Mouse (Mus musculus) C2C12 (cell line): Measurements from ENCODE around the gene Gm29094. TPM values are rescaled to one million over a fixed set of nuclear protein-coding genes. Genes with fewer than 3 reads are reported as not detected.
"Not testable (repeated sequence)": the region's sequence is repeated elsewhere in the genome, so short reads cannot be mapped to it uniquely, and the experiment has no call there.

Source experiments
- H3K27me3 ChIP-seq: one replicate; pipeline ENCODE4 v1.6.1; 2011; ENCODE audit not compliant: control insufficient read depth, insufficient read depth, insufficient read length
- H3K36me3 ChIP-seq: one replicate; pipeline ENCODE4 v1.6.1; 2011; ENCODE audit not compliant: control insufficient read depth, insufficient read depth
- H3K4me3 ChIP-seq: one replicate; pipeline ENCODE4 v1.5.1; 2011; ENCODE audit warnings: mild to moderate bottlenecking, control low read depth; ENCODE audit not compliant: poor library complexity, insufficient read depth, severe bottlenecking
- H3K79me2 ChIP-seq: one replicate; pipeline ENCODE4 v1.6.1; 2011; ENCODE audit not compliant: control insufficient read depth, insufficient read depth
- H3K79me3 ChIP-seq: one replicate; pipeline ENCODE4 v1.6.1; 2011; ENCODE audit warnings: low read depth, control low read depth
- H3ac ChIP-seq: one replicate; pipeline ENCODE3; 2011; ENCODE audit warnings: low read depth; ENCODE audit not compliant: control insufficient read depth, insufficient read length
- CEBPB ChIP-seq: IDR thresholded peaks from one replicate; pipeline ENCODE4 v1.6.1; 2011; ENCODE audit warnings: low read depth, mild to moderate bottlenecking, control low read depth, moderate library complexity
- CTCF ChIP-seq: IDR thresholded peaks from one replicate; pipeline ENCODE4 v1.5.1; 2011; ENCODE audit not compliant: control insufficient read depth, insufficient read depth, insufficient read length
- FOSL1 ChIP-seq: IDR thresholded peaks from one replicate; pipeline ENCODE4 v1.8.0; 2011; ENCODE audit warnings: mild to moderate bottlenecking, low read length; ENCODE audit not compliant: poor library complexity, insufficient read depth, severe bottlenecking
- MAX ChIP-seq: IDR thresholded peaks from one replicate; pipeline ENCODE4 v1.6.1; 2011; ENCODE audit warnings: mild to moderate bottlenecking, control low read depth
- MYOD1 ChIP-seq: IDR thresholded peaks from one replicate; pipeline ENCODE4 v1.6.1; 2011; ENCODE audit warnings: low read depth; ENCODE audit not compliant: control insufficient read depth, insufficient read length
- MYOG ChIP-seq: IDR thresholded peaks from one replicate; pipeline ENCODE4 v1.6.1; 2011; ENCODE audit not compliant: control insufficient read depth, insufficient read length; ENCODE audit errors: extremely low read depth
- USF1 ChIP-seq: IDR thresholded peaks from one replicate; pipeline ENCODE4 v1.6.1; 2011; ENCODE audit warnings: low read depth, mild to moderate bottlenecking, control low read depth, moderate library complexity
- polyA plus RNA-seq: library from polyadenylated mRNA; unstranded; fragments of >200 nt; fragmentation: generic; extraction: Trizol; gene quantifications from one replicate; pipeline ENCODE4 v1.2.1, GENCODE M21; 2012; ENCODE audit warnings: missing spikeins

Gene Gm29094
- polyA plus RNA-seq, 1 experiment, result not detected

DNA sequence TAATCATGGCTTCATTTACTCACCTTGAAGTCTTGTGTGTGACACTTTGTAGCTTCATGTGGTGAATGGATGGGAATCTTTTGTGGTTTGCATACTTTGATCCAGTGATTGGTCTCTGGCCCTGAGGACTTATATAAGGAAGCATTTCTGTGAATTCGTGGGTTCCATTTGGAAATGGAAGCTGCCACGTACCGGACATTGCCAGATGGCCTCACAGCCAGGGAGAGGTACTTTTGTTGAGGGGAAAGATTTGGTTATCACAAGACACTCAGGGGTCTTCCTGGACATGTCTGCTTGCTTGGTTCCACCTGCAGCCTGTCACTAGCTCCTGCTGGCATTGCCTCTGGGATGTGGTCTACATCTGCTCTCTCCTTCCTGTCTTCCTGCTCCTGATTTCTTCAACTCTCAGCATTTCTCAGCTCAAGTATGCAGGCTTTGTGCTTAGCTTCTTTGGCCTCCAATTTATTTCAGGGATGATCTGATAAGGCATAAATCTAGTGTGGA lies 41.4 kb downstream of the Gm29094 start:
- not testable (repeated sequence) for H3K79me3 ChIP-seq, H3ac ChIP-seq, H3K27me3 ChIP-seq, H3K4me3 ChIP-seq, H3K36me3 ChIP-seq, H3K79me2 ChIP-seq

DNA sequence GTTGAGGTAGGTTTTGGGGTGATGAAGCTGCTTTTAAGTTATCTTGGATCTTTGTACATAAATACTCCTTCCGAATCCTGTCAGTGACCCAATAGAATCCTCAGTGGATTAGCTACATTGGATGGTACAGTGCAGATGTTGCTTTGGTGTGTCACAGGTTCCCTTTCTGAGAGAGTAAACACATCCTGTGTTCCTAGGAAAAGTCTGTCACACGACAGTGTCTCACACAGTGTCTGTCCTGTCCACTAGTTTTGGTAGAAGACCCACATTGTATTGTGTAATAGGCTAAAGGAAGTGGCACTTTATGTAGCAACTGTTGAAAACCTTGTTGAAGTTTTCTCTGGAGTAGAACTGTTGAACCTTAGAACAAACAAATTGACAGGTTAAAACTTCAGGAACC lies 54.2 kb downstream of the Gm29094 start:
- H3K36me3 ChIP-seq, result no peaks in the 10 kb centered on the region
- no peak overlapping the region for H3ac ChIP-seq
- H3K27me3 ChIP-seq, result no peaks in the 10 kb centered on the region
- TF ChIP-seq MYOG (no peak), USF1 (no peak), MAX (no peak)
- H3K79me3 ChIP-seq, result no peaks in the 10 kb centered on the region
- H3K79me2 ChIP-seq, result no peaks in the 10 kb centered on the region
- no peak overlapping the region for H3K4me3 ChIP-seq

DNA sequence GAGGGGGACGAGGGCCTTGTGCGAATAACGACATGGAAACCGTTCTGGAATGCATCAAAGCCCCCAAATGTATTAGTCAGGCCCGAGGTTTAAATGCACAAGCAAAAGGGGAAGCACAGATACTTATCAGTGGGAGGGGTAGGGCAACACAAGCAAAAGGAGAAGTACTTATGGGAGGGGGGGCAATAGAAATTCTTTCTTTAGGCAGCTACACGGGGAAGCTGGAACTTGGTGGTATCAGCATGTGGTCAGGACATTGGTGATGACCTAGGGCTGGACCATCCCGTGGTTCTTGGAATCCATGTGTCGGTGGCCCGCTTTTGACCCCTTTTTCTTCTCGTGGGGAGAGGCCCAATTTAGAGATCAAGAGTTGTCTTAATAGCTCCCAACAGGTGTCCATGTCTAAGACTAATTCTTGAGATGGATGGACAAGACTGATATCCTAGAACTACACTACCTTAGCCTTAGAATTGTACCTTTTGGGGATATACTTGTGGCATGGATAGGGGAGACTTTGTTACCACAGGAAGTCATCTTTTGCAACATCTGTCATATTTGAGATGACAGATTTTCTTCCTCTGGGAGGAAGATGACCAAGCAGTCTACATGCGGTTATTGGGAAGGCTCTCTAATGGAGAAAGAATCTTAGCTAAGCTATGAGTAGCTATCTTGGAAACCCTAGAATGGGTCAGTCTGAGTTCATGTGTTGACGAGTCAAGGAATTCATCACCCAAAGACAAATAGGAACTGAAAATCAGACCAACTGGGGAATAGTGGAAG lies 57.6 kb downstream of the Gm29094 start:
- Histone ChIP-seq H3K27me3 (no peaks in the 10 kb centered on the region), H3K79me2 (no peaks in the 10 kb centered on the region), H3ac (no peak overlapping the region), H3K79me3 (no peaks in the 10 kb centered on the region), H3K4me3 (no peak overlapping the region), H3K36me3 (no peaks in the 10 kb centered on the region)
- no peak for TF ChIP-seq FOSL1
- no peak for TF ChIP-seq MYOD1
- peak; percentile 32 for TF ChIP-seq CEBPB

DNA sequence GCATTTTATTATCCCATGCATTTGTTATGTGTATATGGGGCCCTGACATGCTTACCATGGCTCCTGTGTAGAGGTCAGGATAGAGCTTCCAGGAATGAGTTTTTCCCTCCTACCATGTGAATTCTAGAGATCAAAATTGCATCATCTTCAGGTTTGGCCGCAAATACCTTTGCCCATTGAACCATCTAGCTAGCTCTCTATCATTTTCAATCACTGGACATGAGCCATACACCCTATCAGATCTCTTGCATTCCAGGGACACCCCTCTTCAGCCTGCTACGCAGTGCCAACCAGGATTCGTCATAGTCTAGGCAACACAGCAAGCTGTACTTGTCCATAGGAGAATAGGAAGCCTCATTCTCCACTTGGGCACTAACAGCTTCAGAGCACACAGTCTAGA lies 64.8 kb downstream of the Gm29094 start:
- Histone ChIP-seq H3K36me3 (no peaks in the 10 kb centered on the region), H3K4me3 (no peak overlapping the region), H3K79me2 (no peaks in the 10 kb centered on the region), H3K79me3 (no peaks in the 10 kb centered on the region), H3K27me3 (no peaks in the 10 kb centered on the region), H3ac (no peak overlapping the region)
- TF ChIP-seq MAX, result no peak
- TF ChIP-seq MYOG, result no peak
- no peak for TF ChIP-seq USF1
- no peak for TF ChIP-seq MYOD1
- TF ChIP-seq FOSL1, result no peak
- TF ChIP-seq CEBPB, result no peak
- TF ChIP-seq CTCF, result no peak

DNA sequence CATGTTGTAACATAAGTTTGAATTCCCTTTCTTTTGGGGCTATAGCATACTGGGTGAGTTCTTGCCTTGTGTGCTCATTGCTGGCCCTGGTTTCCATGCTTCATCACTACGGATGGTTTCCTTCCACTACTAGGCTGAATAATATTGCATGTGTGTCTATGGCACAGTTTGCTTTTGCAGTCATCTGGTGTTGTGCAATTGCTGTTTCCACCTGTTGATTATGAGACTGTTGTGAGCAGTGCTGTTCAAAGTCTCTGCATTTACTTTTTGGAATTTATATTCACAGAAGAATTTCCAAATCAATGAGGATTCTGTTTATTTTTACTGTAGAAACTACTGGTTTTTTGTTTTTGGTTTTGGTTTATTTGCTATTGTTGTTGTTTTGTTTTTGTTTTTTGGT lies 65.4 kb downstream of the Gm29094 start:
- Histone ChIP-seq H3K79me2 (no peaks in the 10 kb centered on the region), H3K27me3 (no peaks in the 10 kb centered on the region), H3ac (no peak overlapping the region), H3K4me3 (no peak overlapping the region), H3K79me3 (no peaks in the 10 kb centered on the region), H3K36me3 (no peaks in the 10 kb centered on the region)
- TF ChIP-seq FOSL1, result no peak
- no peak for TF ChIP-seq MAX
- no peak for TF ChIP-seq MYOG
- TF ChIP-seq CEBPB, result no peak
- TF ChIP-seq MYOD1, result no peak
- TF ChIP-seq USF1, result no peak
- no peak for TF ChIP-seq CTCF

Other genes starting within 250 kb of the Gm29094 start
- gene Bcl2a1a, start 242.5 kb upstream of the Gm29094 start, polyA plus RNA-seq, result not detected
- gene Trim43b, start 106.5 kb upstream of the Gm29094 start, polyA plus RNA-seq, result not detected
- not detected for gene Bcl2a1b, start 170 bp upstream of the Gm29094 start, polyA plus RNA-seq
- gene Mthfs, start 11.3 kb downstream of the Gm29094 start, polyA plus RNA-seq, result 8.1 TPM